Mouse (Mus musculus): ENCODE measurements around the gene Slfn8. TPM values are rescaled to one million over a fixed set of nuclear protein-coding genes. Genes with fewer than 3 reads are reported as not detected.

The Slfn8 gene
- polyA plus RNA-seq, 1 experiment, result 0.06 TPM

- TF ChIP-seq GATA1 (IDR thresholded peaks at IDR 0.05; ENCODE audit: low read length), result no peak
These were observed 18.5 kb upstream of the Slfn8 start for GRCm38 (mm10) chr11:83039156-83039555.

GRCm38 (mm10) chr11:83016093-83016492 is 4.5 kb downstream of the Slfn8 start:
- TF ChIP-seq GATA1 (IDR thresholded peaks at IDR 0.05; ENCODE audit: low read length), result no peak

- no peak for TF ChIP-seq GATA1 (IDR thresholded peaks at IDR 0.05; ENCODE audit: low read length)
These were observed 7.3 kb downstream of the Slfn8 start for GRCm38 (mm10) chr11:83013356-83013755.

GRCm38 (mm10) chr11:82991469-82992166 is 29.0 kb downstream of the Slfn8 start, which contains the start of gene Slfn9:
Gene Slfn9 (minus strand): TSS chr11:82991830.
- no peak for TF ChIP-seq GATA1 (IDR thresholded peaks at IDR 0.05; ENCODE audit: low read length)

DNA sequence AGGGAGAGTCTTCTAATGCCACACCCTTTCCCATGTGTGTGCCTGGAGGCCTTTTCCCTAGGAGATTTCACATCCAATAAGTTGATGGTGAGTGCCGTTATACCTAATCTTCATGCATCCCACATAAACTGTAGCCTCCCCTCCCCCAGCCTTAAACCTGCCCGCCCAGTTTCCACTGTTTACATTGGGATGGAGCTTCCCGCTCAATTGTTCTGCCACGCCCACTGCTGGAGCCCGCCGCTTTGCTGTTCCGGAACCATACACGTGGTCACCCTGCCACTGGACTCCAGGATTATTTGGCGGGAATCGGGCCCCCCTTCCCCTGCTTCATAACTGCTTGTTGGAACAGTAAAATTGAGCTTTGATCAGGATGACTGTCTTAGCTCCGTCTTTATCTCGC is 31.3 kb downstream of the Slfn8 start:
- no peak for TF ChIP-seq GATA1 (IDR thresholded peaks at IDR 0.05; ENCODE audit: low read length)

- no peak for TF ChIP-seq GATA1 (IDR thresholded peaks at IDR 0.05; ENCODE audit: low read length)
These were observed 33.0 kb downstream of the Slfn8 start for GRCm38 (mm10) chr11:82987621-82988020.

DNA sequence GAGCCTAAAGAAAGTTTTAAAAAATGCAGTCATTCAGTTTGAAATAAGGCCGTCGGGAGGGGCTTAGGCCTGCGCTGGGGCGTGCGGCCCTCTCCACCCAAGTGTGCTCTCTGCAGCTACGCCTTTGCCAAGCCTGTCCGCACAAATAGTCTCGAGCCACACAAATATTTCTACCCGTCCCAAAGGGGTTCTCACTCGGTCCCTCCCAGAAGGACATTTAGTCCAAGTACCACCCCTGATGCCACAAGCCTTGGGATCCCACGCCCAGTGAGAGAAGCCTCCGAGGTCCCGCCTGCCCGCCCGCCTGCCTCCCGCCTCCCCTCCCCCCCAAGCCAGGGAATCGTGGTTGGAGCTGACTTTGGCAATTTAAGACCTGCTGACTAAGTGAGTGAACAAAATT is 37.4 kb downstream of the Slfn8 start:
- no peak for TF ChIP-seq GATA1 (IDR thresholded peaks at IDR 0.05; ENCODE audit: low read length)

GRCm38 (mm10) chr11:82973916-82974315 is 46.7 kb downstream of the Slfn8 start:
- no peak for TF ChIP-seq GATA1 (IDR thresholded peaks at IDR 0.05; ENCODE audit: low read length)

- TF ChIP-seq GATA1 (IDR thresholded peaks at IDR 0.05; ENCODE audit: low read length), result no peak
These were observed 49.0 kb downstream of the Slfn8 start for GRCm38 (mm10) chr11:82971590-82971974.

DNA sequence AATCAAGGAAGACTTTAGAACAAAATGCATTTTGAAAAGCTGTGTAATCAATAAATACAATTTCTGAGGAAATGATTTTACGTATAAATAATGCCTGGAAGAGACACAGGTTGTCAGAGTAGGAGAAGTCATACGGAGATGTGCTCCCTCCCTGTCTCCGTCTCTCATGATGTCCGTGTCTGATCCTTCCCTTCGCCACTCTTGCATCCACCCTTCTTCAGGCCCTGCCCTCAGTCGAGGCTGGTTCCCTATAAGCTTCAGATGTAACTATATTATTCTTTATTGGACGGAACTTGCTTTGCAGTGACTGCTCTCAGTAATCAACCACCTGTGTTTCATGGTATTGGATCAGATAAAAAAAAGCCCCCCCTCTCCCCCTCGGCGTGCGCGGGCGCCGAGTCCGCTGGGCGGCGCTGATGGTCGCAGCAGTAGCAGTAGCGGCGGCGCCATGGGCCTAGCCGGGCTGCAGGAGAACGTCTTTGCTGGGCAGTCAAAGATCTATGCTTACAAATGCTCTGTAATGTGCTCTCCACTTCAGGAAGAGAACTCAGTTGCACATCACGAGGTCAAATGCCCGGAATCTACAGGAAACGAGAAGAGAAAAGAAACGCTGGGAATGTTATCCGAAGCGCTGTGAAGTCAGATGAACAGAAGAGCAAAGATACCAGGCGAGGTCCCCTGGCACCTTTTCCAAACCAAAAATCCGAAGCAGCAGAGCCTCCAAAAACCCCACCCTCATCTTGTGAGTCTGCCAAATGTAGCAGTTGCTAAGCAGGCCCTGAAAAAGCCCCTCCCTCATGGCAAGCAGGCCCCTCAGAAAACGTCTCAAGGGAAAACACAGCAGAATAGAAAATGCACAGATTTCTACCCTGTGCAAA is 49.7 kb downstream of the Slfn8 start:
- TF ChIP-seq GATA1 (IDR thresholded peaks at IDR 0.05; ENCODE audit: low read length), result no peak

GRCm38 (mm10) chr11:82962215-82962614 is 58.4 kb downstream of the Slfn8 start:
- no peak for TF ChIP-seq GATA1 (IDR thresholded peaks at IDR 0.05; ENCODE audit: low read length)

GRCm38 (mm10) chr11:82961743-82962142 is 58.9 kb downstream of the Slfn8 start:
- no peak for TF ChIP-seq GATA1 (IDR thresholded peaks at IDR 0.05; ENCODE audit: low read length)

DNA sequence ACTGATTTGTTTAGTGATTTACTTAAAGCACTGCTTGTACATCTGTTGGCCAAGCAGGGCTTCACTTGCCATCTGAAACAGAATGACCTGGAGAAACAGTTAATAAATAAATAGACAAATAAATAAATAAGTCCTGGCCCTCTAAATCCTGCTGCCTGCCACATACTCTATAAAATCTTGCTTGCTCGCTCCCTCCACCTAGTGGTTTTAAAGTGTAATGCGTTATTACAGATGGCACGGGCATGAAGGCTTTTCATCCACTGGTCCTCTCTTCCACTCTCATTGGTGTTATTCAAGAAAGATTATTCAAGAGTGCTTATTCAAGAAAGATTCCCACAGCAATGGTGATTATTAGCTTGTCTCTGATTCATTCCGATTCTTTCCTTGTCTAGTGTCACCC is 61.0 kb downstream of the Slfn8 start:
- TF ChIP-seq GATA1 (IDR thresholded peaks at IDR 0.05; ENCODE audit: low read length), result no peak

- TF ChIP-seq GATA1 (IDR thresholded peaks at IDR 0.05; ENCODE audit: low read length), result no peak
These were observed 63.7 kb downstream of the Slfn8 start for GRCm38 (mm10) chr11:82956925-82957324.

DNA sequence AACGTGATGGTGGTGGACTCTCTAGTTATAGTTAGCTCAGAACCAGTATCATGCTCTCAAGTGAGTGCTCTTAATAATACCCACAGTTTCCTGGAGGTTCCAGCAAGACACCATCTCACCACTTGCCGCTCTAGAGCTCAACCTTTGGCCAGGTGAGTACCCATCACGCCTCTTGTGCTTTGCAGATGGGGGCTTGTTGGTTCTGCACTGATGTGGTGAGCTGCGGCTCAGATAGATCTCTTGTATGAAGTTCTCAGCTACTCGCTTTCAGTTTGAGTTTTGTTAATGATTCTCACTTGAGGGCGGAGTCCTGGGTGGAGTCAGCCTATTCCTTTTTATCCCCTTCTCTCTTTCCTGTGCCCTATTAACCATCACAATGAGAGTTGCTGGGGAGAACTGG is 66.0 kb downstream of the Slfn8 start:
- no peak for TF ChIP-seq GATA1 (IDR thresholded peaks at IDR 0.05; ENCODE audit: low read length)

Data from G1E-ER4 (cell line).